Mouse (Mus musculus) thymus, adult 2 months (tissue): ENCODE measurements around the gene Nqo2. TPM values are rescaled to one million over a fixed set of nuclear protein-coding genes. Genes with fewer than 3 reads are reported as not detected.
"Not testable (repeated sequence)": the region's sequence is repeated elsewhere in the genome, so short reads cannot be mapped to it uniquely, and the experiment has no call there.

Source experiments
- DNase-seq: peaks from one replicate; pipeline ENCODE4 v3.0.0; 2021
- H3K27ac ChIP-seq: fragments of 200-500 bp; 2 replicates; pipeline ENCODE4 v1.5.1; 2012; ENCODE audit warnings: low read length, control low read depth; ENCODE audit not compliant: control insufficient read depth, insufficient read depth
- H3K27me3 ChIP-seq: fragments of 200-500 bp; 2 replicates; pipeline ENCODE4 v1.6.1; 2012; ENCODE audit warnings: mild to moderate bottlenecking, low read length, moderate library complexity, mixed read lengths; ENCODE audit not compliant: control insufficient read depth, insufficient read depth
- H3K36me3 ChIP-seq: fragments of 200-500 bp; 2 replicates; pipeline ENCODE4 v1.6.1; 2012; ENCODE audit warnings: mild to moderate bottlenecking, low read length, moderate library complexity; ENCODE audit not compliant: control insufficient read depth, insufficient read depth
- H3K4me1 ChIP-seq: fragments of 200-500 bp; replicated peaks from 2 replicates; pipeline ENCODE4 v1.6.1; 2012; ENCODE audit warnings: low read length; ENCODE audit not compliant: control insufficient read depth, insufficient read depth
- H3K4me3 ChIP-seq: fragments of 200-500 bp; 2 replicates; pipeline ENCODE4 v1.5.1; 2012; ENCODE audit warnings: mild to moderate bottlenecking, low read length, control low read depth, moderate library complexity; ENCODE audit not compliant: control insufficient read depth, insufficient read depth
- CTCF ChIP-seq: fragments of 200-500 bp; IDR thresholded peaks from 2 replicates; pipeline ENCODE4 v1.5.1; 2012; ENCODE audit warnings: mild to moderate bottlenecking, control low read depth, low read length, moderate library complexity, borderline replicate concordance; ENCODE audit not compliant: control insufficient read depth, poor library complexity, insufficient read depth; ENCODE audit errors: extremely low read depth
- POLR2A ChIP-seq: fragments of 200-500 bp; IDR thresholded peaks from 2 replicates; pipeline ENCODE4 v1.6.1; 2012; ENCODE audit warnings: mild to moderate bottlenecking, low read length, control low read depth, moderate library complexity; ENCODE audit not compliant: control insufficient read depth, poor library complexity, insufficient read depth; ENCODE audit errors: extremely low read depth
- WGBS: fragments of 180-500 bp; shearing (Covaris S2); methylation state at CpG from one replicate; pipeline ENCODE4 v1.1.7; 2018; 5-methylcytosine and 5-hydroxymethylcytosine counted together
- polyA plus RNA-seq: library from polyadenylated mRNA; depleted of rRNA; stranded (reverse); fragments of >200 nt; gene quantifications from 2 replicates; pipeline ENCODE4 v1.2.3, GENCODE M21; 2012

Nqo2 gene
- polyA plus RNA-seq, 1 experiment = 3.5 TPM

GRCm38 (mm10) chr13:33935465-33936181 lies 28.9 kb upstream of the Nqo2 start:
- Histone ChIP-seq H3K4me3 (peak overlapping the region; percentile 34), H3K27ac (no peak overlapping the region), H3K4me1 (no peaks in the 10 kb centered on the region; the same call in 1 of the 2 replicates), H3K27me3 (no peaks in the 10 kb centered on the region), H3K36me3 (no peaks in the 10 kb centered on the region)
- peak; percentile 11 for DNase-seq
- 5% methylated on average over 44 of the region's 44 CpGs for WGBS
- TF ChIP-seq CTCF = no peak
- TF ChIP-seq POLR2A = no peak

GRCm38 (mm10) chr13:33937151-33937550 lies 27.3 kb upstream of the Nqo2 start:
- Histone ChIP-seq H3K27ac (no peak overlapping the region), H3K27me3 (no peaks in the 10 kb centered on the region), H3K4me3 (no peak overlapping the region), H3K36me3 (no peaks in the 10 kb centered on the region), H3K4me1 (no peaks in the 10 kb centered on the region; the same call in 1 of the 2 replicates)
- TF ChIP-seq POLR2A = no peak
- TF ChIP-seq CTCF = no peak
- 95% methylated on average over 5 of the region's 5 CpGs for WGBS
- DNase-seq = no peak

- H3K27me3 ChIP-seq = not testable (repeated sequence)
Observed at GRCm38 (mm10) chr13:33937587-33937986, 26.9 kb upstream of the Nqo2 start.

GRCm38 (mm10) chr13:33941288-33941808 lies 23.1 kb upstream of the Nqo2 start:
- Histone ChIP-seq H3K4me1 (no peaks in the 10 kb centered on the region), H3K36me3 (no peaks in the 10 kb centered on the region), H3K27ac (no peak overlapping the region), H3K27me3 (no peaks in the 10 kb centered on the region), H3K4me3 (no peak overlapping the region)
- DNase-seq = no peak
- 97% methylated on average over 5 of the region's 5 CpGs for WGBS
- no peak for TF ChIP-seq POLR2A
- no peak for TF ChIP-seq CTCF

More at GRCm38 (mm10) chr13:33937587-33937986, 26.9 kb upstream of the Nqo2 start:
- not testable (repeated sequence) for H3K4me3 ChIP-seq, DNase-seq, H3K36me3 ChIP-seq, H3K27ac ChIP-seq, H3K4me1 ChIP-seq

- Histone ChIP-seq H3K27me3 (no peaks in the 10 kb centered on the region), H3K36me3 (no peaks in the 10 kb centered on the region), H3K4me1 (no peaks in the 10 kb centered on the region), H3K27ac (no peak overlapping the region), H3K4me3 (no peak overlapping the region)
- WGBS = 66% methylated on average over 4 of the region's 4 CpGs
- TF ChIP-seq CTCF (no peak), POLR2A (no peak)
- peak; percentile 23 for DNase-seq
Observed at GRCm38 (mm10) chr13:33942212-33942779, 22.2 kb upstream of the Nqo2 start.

- Histone ChIP-seq H3K27me3 (no peaks in the 10 kb centered on the region), H3K36me3 (no peaks in the 10 kb centered on the region), H3K4me1 (no peaks in the 10 kb centered on the region), H3K27ac (no peak overlapping the region), H3K4me3 (no peak overlapping the region)
- TF ChIP-seq CTCF = no peak
- no peak for TF ChIP-seq POLR2A
- DNase-seq = no peak
- WGBS = 96% methylated on average over 4 of the region's 4 CpGs
Observed at GRCm38 (mm10) chr13:33951308-33952074, 13.0 kb upstream of the Nqo2 start.
